Mouse (Mus musculus) stomach, postnatal 0 days (tissue): Measurements from ENCODE around the gene Tlcd1. TPM values are rescaled to one million over a fixed set of nuclear protein-coding genes. Genes with fewer than 3 reads are reported as not detected.

Experiments
- ATAC-seq: fragments of 200-750 bp; cut with Nextera tagmentation; 2 replicates; pipeline ENCODE4 v1.8.0; 2017; ENCODE audit not compliant: low FRiP score, low TSS enrichment
- DNase-seq: peaks from one replicate; pipeline ENCODE4 v3.0.0-alpha.2; 2016; ENCODE audit warnings: low spot score
- H3K27ac ChIP-seq: fragments of 300-500 bp; sonication (generic); replicated peaks from 2 replicates; pipeline ENCODE4 v1.5.1; 2014; ENCODE audit warnings: mild to moderate bottlenecking, control low read depth
- H3K27me3 ChIP-seq: fragments of 300-500 bp; sonication (generic); 2 replicates; pipeline ENCODE4 v1.6.1; 2014; ENCODE audit warnings: low read length; ENCODE audit not compliant: control insufficient read depth, insufficient read depth
- H3K36me3 ChIP-seq: fragments of 300-500 bp; sonication (generic); 2 replicates; pipeline ENCODE4 v1.6.1; 2014; ENCODE audit warnings: low read length, mixed read lengths; ENCODE audit not compliant: control insufficient read depth, insufficient read depth
- H3K4me1 ChIP-seq: fragments of 300-500 bp; sonication (generic); replicated peaks from 2 replicates; pipeline ENCODE4 v1.6.1; 2014; ENCODE audit warnings: antibody characterized with exemption; ENCODE audit not compliant: control insufficient read depth, insufficient read depth
- H3K4me2 ChIP-seq: fragments of 300-500 bp; sonication (generic); replicated peaks from 2 replicates; pipeline ENCODE4 v1.6.1; 2014; ENCODE audit warnings: low read depth, mild to moderate bottlenecking, control low read depth, moderate library complexity
- H3K4me3 ChIP-seq: fragments of 300-500 bp; sonication (generic); 2 replicates; pipeline ENCODE4 v1.5.1; 2014; ENCODE audit warnings: low read depth, low read length, control low read depth
- H3K9ac ChIP-seq: fragments of 300-500 bp; sonication (generic); 2 replicates; pipeline ENCODE4 v1.6.1; 2014; ENCODE audit warnings: mild to moderate bottlenecking, low read length, control low read depth, mixed read lengths
- H3K9me3 ChIP-seq: fragments of 300-500 bp; sonication (generic); 2 replicates; pipeline ENCODE4 v1.6.1; 2016; ENCODE audit warnings: low read length; ENCODE audit not compliant: control insufficient read depth
- CTCF ChIP-seq: IDR thresholded peaks from 2 replicates; pipeline ENCODE4 v1.5.1; 2016; ENCODE audit warnings: antibody characterized with exemption, low read depth, mild to moderate bottlenecking, moderate library complexity
- EP300 ChIP-seq: optimal IDR thresholded peaks from 2 replicates; pipeline ENCODE3; 2016; ENCODE audit warnings: antibody characterized with exemption
- WGBS: fragments of 180-500 bp; shearing (Covaris S2); extraction: QIAGEN DNeasy Blood & Tissue Kit; methylation state at CpG from one replicate; pipeline ENCODE4 v1.1.7; 2014; 5-methylcytosine and 5-hydroxymethylcytosine counted together
- polyA plus RNA-seq: library from polyadenylated mRNA; unstranded; fragments of >200 nt; fragmentation: Nextera tagmentation; extraction: Ambion mirVana; gene quantifications from 2 replicates; pipeline ENCODE4 v1.2.1, GENCODE M21; 2015

Tlcd1 gene
- polyA plus RNA-seq, 1 experiment from 2014 or later = 41.3 TPM

DNA sequence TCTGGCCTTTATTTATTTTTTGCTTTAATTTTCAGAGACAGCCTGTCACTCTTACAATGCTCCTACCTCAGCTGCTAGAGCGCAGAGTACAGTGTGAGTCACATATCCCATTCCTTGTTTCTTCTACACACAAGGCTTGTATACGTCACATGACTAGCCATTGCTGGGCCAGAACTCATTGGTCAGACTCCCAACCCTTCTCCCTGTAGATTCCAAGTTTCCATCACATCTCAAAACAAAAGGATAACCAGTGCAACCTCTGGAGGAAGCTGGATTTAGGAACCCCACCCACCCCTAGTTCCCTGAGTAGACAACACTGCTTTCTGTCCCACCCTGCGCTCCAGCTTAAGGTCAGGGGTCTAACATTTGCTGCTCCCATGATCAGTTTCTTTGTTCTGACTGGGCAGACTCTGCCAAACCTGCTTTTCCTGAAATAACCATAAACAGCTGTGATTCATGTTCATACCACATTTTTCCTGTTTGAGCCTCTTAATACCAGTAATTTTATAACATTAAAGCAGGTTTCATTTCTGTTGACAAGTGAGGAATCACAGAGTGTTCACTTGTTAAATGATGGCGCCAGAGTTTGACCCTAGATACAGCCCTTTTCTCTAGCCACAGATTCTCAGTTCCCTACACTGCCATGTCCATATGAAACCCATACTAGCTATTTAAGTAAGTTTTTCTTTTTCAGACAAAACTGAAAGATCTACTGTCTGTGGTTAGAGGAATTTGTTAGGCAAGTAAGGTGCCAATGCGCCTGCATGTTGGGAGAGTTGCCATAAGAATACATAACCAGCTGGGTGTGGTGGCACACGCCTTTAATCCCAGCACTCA, 29.6 kb upstream of the Tlcd1 start:
- H3K4me3 ChIP-seq = no peak overlapping the region
- ATAC-seq (peak; percentile 72), DNase-seq (no peak)
- TF ChIP-seq CTCF (no peak), EP300 (peak; percentile 85)
- no peak overlapping the region for H3K4me2 ChIP-seq
- H3K4me1 ChIP-seq = no peaks in the 10 kb centered on the region
- peak overlapping the region; percentile 69 for H3K27ac ChIP-seq
- no peak overlapping the region for H3K9ac ChIP-seq
- H3K9me3 ChIP-seq = no peaks in the 10 kb centered on the region
- H3K27me3 ChIP-seq = no peaks in the 10 kb centered on the region
- peaks cover 8% of the 10 kb centered on the region; the same call in 1 of the 2 replicates for H3K36me3 ChIP-seq
- 58% methylated on average over 6 of the region's 6 CpGs for WGBS

DNA sequence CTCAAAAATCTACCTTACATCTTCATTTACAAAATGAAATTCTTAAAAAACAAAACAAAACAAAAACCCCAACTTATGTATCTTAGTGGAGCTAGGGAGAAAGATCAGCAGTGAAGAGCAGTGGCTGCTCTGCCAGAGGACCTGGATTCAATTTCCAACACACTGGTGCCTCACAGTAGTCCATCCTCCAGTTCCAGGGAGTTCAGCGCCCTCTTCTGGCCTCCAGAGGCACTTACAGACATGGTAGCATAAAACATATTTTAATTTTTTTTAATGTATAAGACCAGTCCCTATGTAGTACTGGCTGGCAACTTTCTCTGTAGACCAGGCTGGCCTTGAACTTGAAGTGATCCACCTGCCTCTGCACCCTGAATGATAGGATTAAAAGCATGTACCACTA, 25.4 kb upstream of the Tlcd1 start:
- Histone ChIP-seq H3K4me2 (no peak overlapping the region), H3K9ac (no peak overlapping the region), H3K4me1 (peaks cover 5% of the 10 kb centered on the region; the same call in 1 of the 2 replicates), H3K9me3 (no peaks in the 10 kb centered on the region), H3K36me3 (0 out of 2 replicates have a peak, but pooled peaks cover 9% of the 10 kb centered on the region), H3K4me3 (no peak overlapping the region), H3K27me3 (no peaks in the 10 kb centered on the region), H3K27ac (no peak overlapping the region)
- 43% methylated on average over 1 of the region's 1 CpGs for WGBS
- DNase-seq (no peak), ATAC-seq (no peak)
- no peak for TF ChIP-seq EP300
- peak; percentile 71 for TF ChIP-seq CTCF

DNA sequence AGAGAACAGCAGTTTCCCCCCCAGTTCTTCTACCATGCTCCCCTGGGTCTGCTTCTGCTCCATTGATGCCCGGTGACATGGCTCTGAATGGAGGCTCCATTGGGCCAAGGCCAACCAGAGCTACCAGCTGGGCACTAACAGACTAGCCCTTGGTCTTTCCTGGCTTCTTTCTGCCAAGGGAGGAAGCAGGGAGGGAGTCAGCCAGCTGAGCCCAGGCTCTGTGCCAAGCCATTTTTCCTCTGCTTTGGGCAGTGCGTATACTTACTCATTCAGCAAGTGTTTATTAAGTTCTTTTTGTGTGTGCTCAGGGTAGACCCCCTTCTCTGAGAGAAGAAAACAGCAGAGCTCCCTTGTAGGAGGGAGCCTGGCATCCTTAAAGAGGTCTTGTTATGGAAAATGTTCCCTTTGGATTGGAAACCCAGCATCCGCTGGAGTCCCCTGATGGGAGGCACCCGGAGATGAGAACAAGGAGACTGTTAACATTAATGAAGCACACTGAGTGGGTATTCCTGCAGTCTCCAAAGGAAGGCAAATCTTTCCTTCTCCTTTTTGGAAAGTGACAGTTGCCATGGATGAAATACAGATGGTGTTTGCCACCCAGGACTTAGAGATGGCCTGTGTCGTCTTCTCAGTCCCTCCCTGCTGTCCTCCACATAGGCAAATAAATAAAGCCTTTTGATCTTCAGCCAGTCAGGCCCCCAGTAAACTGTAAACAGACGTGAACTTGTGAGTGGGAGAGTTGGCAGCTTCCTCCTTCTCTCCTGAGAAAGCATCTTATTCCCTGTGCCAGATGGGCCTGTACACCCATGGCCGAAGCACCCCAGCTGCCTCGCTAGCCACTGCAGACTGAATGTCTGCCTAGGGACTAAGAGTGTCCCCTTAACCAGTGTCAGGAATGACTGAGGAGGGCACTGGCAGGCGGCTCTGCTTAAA, 23.9 kb upstream of the Tlcd1 start:
- no peak overlapping the region for H3K4me3 ChIP-seq
- H3K9me3 ChIP-seq = no peaks in the 10 kb centered on the region
- H3K27ac ChIP-seq = peak overlapping the region; percentile 75
- no peak for TF ChIP-seq CTCF
- TF ChIP-seq EP300 = no peak
- peaks cover 5% of the 10 kb centered on the region; the same call in 1 of the 2 replicates for H3K4me1 ChIP-seq
- no peak overlapping the region for H3K4me2 ChIP-seq
- peak; percentile 50 for DNase-seq
- H3K36me3 ChIP-seq = peaks cover 14% of the 10 kb centered on the region
- H3K27me3 ChIP-seq = no peaks in the 10 kb centered on the region
- H3K9ac ChIP-seq = 0 out of 2 replicates have a peak overlapping the region, but pooled peaks have one; percentile 23
- ATAC-seq = peak; percentile 34; the same call in 1 of the 2 replicates
- 39% methylated on average over 9 of the region's 9 CpGs for whole genome bisulfite sequencing

DNA sequence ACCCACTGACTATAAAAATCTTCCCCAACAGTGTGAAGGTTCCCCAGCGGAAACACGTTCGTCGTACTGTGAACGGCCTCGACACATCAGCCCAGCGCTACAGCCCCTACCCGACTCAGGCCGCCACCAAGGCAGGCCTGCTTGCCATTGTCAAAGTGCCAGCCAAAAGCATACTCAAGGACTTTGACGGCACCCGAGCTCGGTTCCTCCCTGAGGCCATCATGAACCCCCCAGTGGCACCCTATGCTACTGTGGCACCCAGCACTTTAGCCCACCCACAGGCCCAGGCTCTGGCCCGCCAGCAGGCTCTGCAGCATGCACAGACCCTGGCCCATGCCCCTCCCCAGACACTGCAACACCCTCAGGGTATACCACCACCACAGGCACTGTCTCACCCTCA, 22.7 kb upstream of the Tlcd1 start:
- peaks cover 5% of the 10 kb centered on the region; the same call in 1 of the 2 replicates for H3K4me1 ChIP-seq
- WGBS = 80% methylated on average over 13 of the region's 13 CpGs
- H3K4me2 ChIP-seq = no peak overlapping the region
- DNase-seq = no peak
- peak; percentile 41; the same call in 1 of the 2 replicates for ATAC-seq
- peak overlapping the region; percentile 75; the same call in 1 of the 2 replicates for H3K27ac ChIP-seq
- H3K4me3 ChIP-seq = no peak overlapping the region
- no peaks in the 10 kb centered on the region for H3K27me3 ChIP-seq
- H3K9me3 ChIP-seq = no peaks in the 10 kb centered on the region
- H3K36me3 ChIP-seq = peaks cover 14% of the 10 kb centered on the region
- H3K9ac ChIP-seq = 0 out of 2 replicates have a peak overlapping the region, but pooled peaks have one; percentile 13
- TF ChIP-seq EP300 = no peak
- TF ChIP-seq CTCF = no peak

DNA sequence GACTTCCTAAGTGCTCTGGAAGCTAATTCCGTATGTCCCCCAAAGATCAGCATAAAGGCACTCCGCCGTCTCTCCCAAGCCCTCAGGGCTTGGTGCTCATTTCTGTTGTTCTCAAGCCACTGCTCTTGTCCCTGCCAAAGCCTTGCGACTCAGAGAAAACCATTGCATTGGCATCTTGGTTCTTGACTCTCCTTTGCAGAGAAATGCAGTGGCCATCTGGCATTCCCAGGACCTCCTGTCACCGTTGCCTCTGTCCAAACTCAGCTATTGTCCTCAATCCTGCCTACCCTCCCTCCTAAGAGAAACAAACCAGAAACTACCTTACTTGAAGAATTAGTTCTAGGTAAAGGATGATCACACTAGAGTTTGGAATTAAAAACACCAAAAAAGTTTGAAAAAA, 20.8 kb upstream of the Tlcd1 start:
- Histone ChIP-seq H3K4me3 (no peak overlapping the region), H3K27me3 (no peaks in the 10 kb centered on the region), H3K4me1 (peaks cover 5% of the 10 kb centered on the region; the same call in 1 of the 2 replicates), H3K9me3 (no peaks in the 10 kb centered on the region), H3K4me2 (no peak overlapping the region), H3K9ac (no peak overlapping the region), H3K36me3 (peaks cover 25% of the 10 kb centered on the region), H3K27ac (no peak overlapping the region)
- ATAC-seq (no peak), DNase-seq (no peak)
- TF ChIP-seq CTCF (no peak), EP300 (no peak)
- 78% methylated on average over 5 of the region's 5 CpGs for WGBS
